Mouse (Mus musculus): ENCODE data around the gene Padi1. TPM values are rescaled to one million over a fixed set of nuclear protein-coding genes. Genes with fewer than 3 reads are reported as not detected.

Gene Padi1
- total RNA-seq, 2 experiments from 2014 or later = 0.33 to 0.79 TPM

- no peak for ATAC-seq (replicated peaks; ENCODE audit: low FRiP score, low TSS enrichment, poor library complexity, severe bottlenecking)
Measured at GRCm38 (mm10) chr4:140827237-140827636, 18.3 kb downstream of the Padi1 start.

- no peak for ATAC-seq (replicated peaks; ENCODE audit: low FRiP score, low TSS enrichment, poor library complexity, severe bottlenecking)
Measured at GRCm38 (mm10) chr4:140825942-140826341, 19.6 kb downstream of the Padi1 start.

- ATAC-seq (replicated peaks; ENCODE audit: low FRiP score, low TSS enrichment, poor library complexity, severe bottlenecking) = 0 out of 2 replicates have a peak, but pooled peaks have one; percentile 13
Measured at GRCm38 (mm10) chr4:140821988-140822387, 23.6 kb downstream of the Padi1 start.

- ATAC-seq (replicated peaks; ENCODE audit: low FRiP score, low TSS enrichment, poor library complexity, severe bottlenecking) = no peak
Measured at GRCm38 (mm10) chr4:140817413-140817812, 28.2 kb downstream of the Padi1 start.

- ATAC-seq (replicated peaks; ENCODE audit: low FRiP score, low TSS enrichment, poor library complexity, severe bottlenecking) = peak; percentile 25; the same call in 1 of the 2 replicates
Measured at GRCm38 (mm10) chr4:140815996-140816917, 29.3 kb downstream of the Padi1 start.

- no peak for ATAC-seq (replicated peaks; ENCODE audit: low FRiP score, low TSS enrichment, poor library complexity, severe bottlenecking)
Measured at GRCm38 (mm10) chr4:140815496-140815895, 30.1 kb downstream of the Padi1 start.

GRCm38 (mm10) chr4:140814241-140815225 lies 31.0 kb downstream of the Padi1 start:
- ATAC-seq (replicated peaks; ENCODE audit: low FRiP score, low TSS enrichment, poor library complexity, severe bottlenecking) = peak; percentile 54

GRCm38 (mm10) chr4:140813358-140814185 lies 32.0 kb downstream of the Padi1 start:
- no peak for ATAC-seq (replicated peaks; ENCODE audit: low FRiP score, low TSS enrichment, poor library complexity, severe bottlenecking)

GRCm38 (mm10) chr4:140812609-140813008 lies 33.0 kb downstream of the Padi1 start:
- ATAC-seq (replicated peaks; ENCODE audit: low FRiP score, low TSS enrichment, poor library complexity, severe bottlenecking) = no peak

- no peak for ATAC-seq (replicated peaks; ENCODE audit: low FRiP score, low TSS enrichment, poor library complexity, severe bottlenecking)
Measured at GRCm38 (mm10) chr4:140812191-140812590, 33.4 kb downstream of the Padi1 start.

- peak; percentile 20; the same call in 1 of the 2 replicates for ATAC-seq (replicated peaks; ENCODE audit: low FRiP score, low TSS enrichment, poor library complexity, severe bottlenecking)
Measured at GRCm38 (mm10) chr4:140810458-140811260, 34.9 kb downstream of the Padi1 start, which contains the start of gene Padi3. TSS of gene Padi3 (minus strand) at chr4:140810648.

- ATAC-seq (replicated peaks; ENCODE audit: low FRiP score, low TSS enrichment, poor library complexity, severe bottlenecking) = peak; percentile 27
Measured at GRCm38 (mm10) chr4:140809118-140809517, 36.5 kb downstream of the Padi1 start.

GRCm38 (mm10) chr4:140804601-140805000 lies 41.0 kb downstream of the Padi1 start:
- no peak for ATAC-seq (replicated peaks; ENCODE audit: low FRiP score, low TSS enrichment, poor library complexity, severe bottlenecking)

- ATAC-seq (replicated peaks; ENCODE audit: low FRiP score, low TSS enrichment, poor library complexity, severe bottlenecking) = no peak
Measured at GRCm38 (mm10) chr4:140801364-140801763, 44.2 kb downstream of the Padi1 start.

GRCm38 (mm10) chr4:140796786-140797185 lies 48.8 kb downstream of the Padi1 start:
- ATAC-seq (replicated peaks; ENCODE audit: low FRiP score, low TSS enrichment, poor library complexity, severe bottlenecking) = no peak

GRCm38 (mm10) chr4:140794678-140795077 lies 50.9 kb downstream of the Padi1 start:
- no peak for ATAC-seq (replicated peaks; ENCODE audit: low FRiP score, low TSS enrichment, poor library complexity, severe bottlenecking)

- no peak for ATAC-seq (replicated peaks; ENCODE audit: low FRiP score, low TSS enrichment, poor library complexity, severe bottlenecking)
Measured at GRCm38 (mm10) chr4:140793795-140794194, 51.8 kb downstream of the Padi1 start.

- no peak for ATAC-seq (replicated peaks; ENCODE audit: low FRiP score, low TSS enrichment, poor library complexity, severe bottlenecking)
Measured at GRCm38 (mm10) chr4:140792584-140792983, 53.0 kb downstream of the Padi1 start.
